Mouse (Mus musculus): Measurements from ENCODE around the gene Ttc28.

- TF ChIP-seq CTCF (IDR thresholded peaks at IDR 0.05; ENCODE audit: control insufficient read depth, insufficient read depth, low read length) (no peak), POLR2A (IDR thresholded peaks at IDR 0.05; ENCODE audit: borderline replicate concordance, control insufficient read depth, low read depth, low read length) (no peak)
Measured at GRCm38 (mm10) chr5:111137283-111137682, 257.7 kb downstream of the Ttc28 start.
